Mouse (Mus musculus) MEL (cell line): ENCODE results near the gene 1190007I07Rik. TPM values are rescaled to one million over a fixed set of nuclear protein-coding genes. Genes with fewer than 3 reads are reported as not detected.

ENCODE experiments used
- DNase-seq: peaks from one replicate; pipeline ENCODE4 v3.0.0; 2011; ENCODE audit warnings: low read depth, low spot score
- H3K27ac ChIP-seq: 2 replicates; pipeline ENCODE4 v1.5.1; 2012; ENCODE audit warnings: low read depth, mild to moderate bottlenecking, control low read depth, low read length, moderate library complexity; ENCODE audit not compliant: control insufficient read depth
- H3K27me3 ChIP-seq, 2 experiments: fragments of 150-350 bp in 1 of 2; sonication (generic) in 1 of 2; 2 replicates each; pipeline ENCODE4 v1.6.1; 2012; ENCODE audit warnings: low read length in 2 of 2, mild to moderate bottlenecking in 2 of 2, improper control_type of control experiment in 1 of 2, moderate library complexity in 1 of 2; ENCODE audit not compliant: insufficient read depth in 2 of 2, control insufficient read depth in 1 of 2
- H3K36me3 ChIP-seq, 2 experiments: 2 replicates each; pipeline ENCODE4 v1.6.1; 2012 to 2014; ENCODE audit warnings: low read length in 2 of 2, improper control_type of control experiment in 1 of 2, inconsistent platforms in 1 of 2, mild to moderate bottlenecking in 1 of 2; ENCODE audit not compliant: insufficient read depth in 2 of 2, control insufficient read depth in 1 of 2
- H3K4me1 ChIP-seq, 2 experiments: fragments of 150-350 bp in 1 of 2; sonication (generic) in 1 of 2; 2 replicates each; pipeline ENCODE4 v1.6.1; 2012; ENCODE audit warnings: low read length in 2 of 2, improper control_type of control experiment in 1 of 2, mild to moderate bottlenecking in 1 of 2; ENCODE audit not compliant: insufficient read depth in 2 of 2, control insufficient read depth in 1 of 2
- H3K4me3 ChIP-seq, 2 experiments: fragments of 150-350 bp in 1 of 2; sonication (generic) in 1 of 2; 2 replicates each; pipeline ENCODE4 v1.5.1; 2012; ENCODE audit warnings: low read depth in 2 of 2, low read length in 2 of 2, mild to moderate bottlenecking in 2 of 2, moderate library complexity in 2 of 2, control low read depth in 1 of 2, improper control_type of control experiment in 1 of 2; ENCODE audit not compliant: control insufficient read depth in 1 of 2, insufficient read depth in 1 of 2
- H3K79me2 ChIP-seq: 2 replicates; pipeline ENCODE4 v1.6.1; 2012; ENCODE audit warnings: mild to moderate bottlenecking, low read length, moderate library complexity; ENCODE audit not compliant: control insufficient read depth, poor library complexity, insufficient read depth
- H3K9ac ChIP-seq: 2 replicates; pipeline ENCODE4 v1.6.1; 2012; ENCODE audit warnings: low read depth, mild to moderate bottlenecking, control low read depth, low read length, moderate library complexity; ENCODE audit not compliant: control insufficient read depth, poor library complexity, severe bottlenecking
- H3K9me3 ChIP-seq: fragments of 150-350 bp; sonication (generic); replicated peaks from 2 replicates; pipeline ENCODE4 v1.6.1; 2012; ENCODE audit warnings: mild to moderate bottlenecking, low read length, improper control_type of control experiment, moderate library complexity; ENCODE audit not compliant: insufficient read depth
- CTCF ChIP-seq, 3 experiments: IDR thresholded peaks in 2 of 3; conservative IDR thresholded peaks in 1 of 3; 2 replicates each; pipeline ENCODE4 v1.5.1; 2011 to 2012; ENCODE audit warnings: low read length in 3 of 3, low read depth in 2 of 3, mild to moderate bottlenecking in 2 of 3, improper control_type of control experiment in 1 of 3, inconsistent platforms in 1 of 3, mixed read lengths in 1 of 3, moderate library complexity in 1 of 3; ENCODE audit not compliant: control insufficient read depth in 1 of 3, insufficient read depth in 1 of 3, poor library complexity in 1 of 3, severe bottlenecking in 1 of 3
- E2F4 ChIP-seq: IDR thresholded peaks from 2 replicates; pipeline ENCODE4 v1.6.1; 2011; ENCODE audit warnings: low read depth, low read length, improper control_type of control experiment, borderline replicate concordance
- ELF1 ChIP-seq: IDR thresholded peaks from 2 replicates; pipeline ENCODE4 v1.6.1; 2014; ENCODE audit warnings: low read depth, mild to moderate bottlenecking, inconsistent platforms, low read length, improper control_type of control experiment, moderate library complexity
- EP300 ChIP-seq, 2 experiments: IDR thresholded peaks; 2 replicates each; pipeline ENCODE4 v1.6.1; 2011; ENCODE audit warnings: improper control_type of control experiment in 2 of 2, low read length in 2 of 2, low read depth in 1 of 2, mild to moderate bottlenecking in 1 of 2
- GATA1 ChIP-seq: IDR thresholded peaks from 2 replicates; pipeline ENCODE4 v1.6.1; 2011; ENCODE audit warnings: low read depth, low read length, improper control_type of control experiment
- JUND ChIP-seq: IDR thresholded peaks from 2 replicates; pipeline ENCODE4 v1.6.1; 2011; ENCODE audit warnings: low read depth, mild to moderate bottlenecking, improper control_type of control experiment, low read length
- KAT2A ChIP-seq: conservative IDR thresholded peaks from 2 replicates; pipeline ENCODE4 v1.6.1; 2012; ENCODE audit warnings: low read depth, low read length, improper control_type of control experiment, inconsistent platforms
- MAFK ChIP-seq: IDR thresholded peaks from 2 replicates; pipeline ENCODE4 v1.6.1; 2011; ENCODE audit warnings: low read depth, mild to moderate bottlenecking, low read length, improper control_type of control experiment, borderline replicate concordance
- MEF2A ChIP-seq: IDR thresholded peaks from 2 replicates; pipeline ENCODE4 v1.6.1; 2014; ENCODE audit warnings: low read depth, mild to moderate bottlenecking, inconsistent platforms, low read length, improper control_type of control experiment; ENCODE audit not compliant: poor library complexity, insufficient replicate concordance, severe bottlenecking; ENCODE audit errors: extremely low read depth
- MYB ChIP-seq: IDR thresholded peaks from 2 replicates; pipeline ENCODE4 v1.6.1; 2011; ENCODE audit warnings: mild to moderate bottlenecking, low read depth, low read length, improper control_type of control experiment
- POLR2AphosphoS5 ChIP-seq: IDR thresholded peaks from 2 replicates; pipeline ENCODE4 v1.6.1; 2012; ENCODE audit warnings: low read depth, borderline replicate concordance, mild to moderate bottlenecking, inconsistent platforms, low read length, moderate library complexity, mixed read lengths
- TCF12 ChIP-seq: IDR thresholded peaks from 2 replicates; pipeline ENCODE4 v1.6.1; 2014; ENCODE audit warnings: low read depth, mild to moderate bottlenecking, inconsistent platforms, low read length, improper control_type of control experiment, moderate library complexity
- USF1 ChIP-seq: IDR thresholded peaks from 2 replicates; pipeline ENCODE4 v1.6.1; 2014; ENCODE audit warnings: low read depth, mild to moderate bottlenecking, inconsistent platforms, low read length, improper control_type of control experiment, moderate library complexity
- ZC3H11A ChIP-seq: IDR thresholded peaks from 2 replicates; pipeline ENCODE4 v1.6.1; 2012; ENCODE audit warnings: low read depth, mild to moderate bottlenecking, inconsistent platforms, low read length, improper control_type of control experiment
- ZMIZ1 ChIP-seq: IDR thresholded peaks from 2 replicates; pipeline ENCODE4 v1.6.1; 2012; ENCODE audit warnings: low read depth, mild to moderate bottlenecking, inconsistent platforms, low read length, improper control_type of control experiment, moderate library complexity
- ZNF384 ChIP-seq: IDR thresholded peaks from 2 replicates; pipeline ENCODE4 v1.6.1; 2012; ENCODE audit warnings: low read depth, mild to moderate bottlenecking, inconsistent platforms, low read length, improper control_type of control experiment
- polyA plus RNA-seq, 2 experiments: library from polyadenylated mRNA; stranded (reverse) in 1 of 2; unstranded in 1 of 2; fragments of >175 nt in 1 of 2; fragments of >200 nt in 1 of 2; gene quantifications; 2 replicates each; pipeline versions ENCODE4 v1.2.1 to v1.2.4; 2012; ENCODE audit warnings: low replicate concordance in 2 of 2, low read depth in 1 of 2; ENCODE audit not compliant: insufficient read length in 2 of 2, insufficient read depth in 1 of 2, missing spikeins in 1 of 2
- total RNA-seq: library from RNA; depleted of rRNA; stranded (reverse); fragments of 300-350 nt; gene quantifications from 2 replicates; pipeline ENCODE4 v1.2.3, GENCODE M21; 2012

1190007I07Rik gene
- total and polyA plus RNA-seq, 3 experiments, result 33.1 to 823 (median 49.7) TPM

- TF ChIP-seq ELF1, result no peak
- TF ChIP-seq MEF2A, result no peak
- no peak for TF ChIP-seq MYB
- TF ChIP-seq JUND, result no peak
These were observed at the start of gene 1190007I07Rik (continued) for GRCm38 (mm10) chr10:82622671-82623552.

- Histone ChIP-seq H3K27me3 (no peaks in the 10 kb centered on the region; a peak in 1 of 4 replicates), H3K9me3 (no peaks in the 10 kb centered on the region), H3K4me1 (no peaks in the 10 kb centered on the region), H3K27ac (no peak overlapping the region), H3K4me3 (no peak overlapping the region), H3K79me2 (no peaks in the 10 kb centered on the region; the same call in 1 of the 2 replicates), H3K9ac (no peak overlapping the region), H3K36me3 (no peaks in the 10 kb centered on the region)
- DNase-seq, result no peak
- no peak for TF ChIP-seq ELF1
- TF ChIP-seq USF1, result no peak
- TF ChIP-seq ZC3H11A, result no peak
- TF ChIP-seq ZMIZ1, result no peak
- no peak for TF ChIP-seq MAFK
- TF ChIP-seq GATA1, result no peak
- TF ChIP-seq POLR2AphosphoS5, result no peak
- TF ChIP-seq E2F4, result no peak
- no peak for TF ChIP-seq KAT2A
- no peak for TF ChIP-seq TCF12
- TF ChIP-seq ZNF384, result no peak
- no peak for TF ChIP-seq CTCF (IDR thresholded peaks at IDR 0.05 in 2 of 3, conservative IDR thresholded peaks at IDR 0.05 in 1 of 3; ENCODE audit: control insufficient read depth in 1 of 3, insufficient read depth in 1 of 3, low read depth in 2 of 3, low read length in 3 of 3, poor library complexity in 1 of 3, severe bottlenecking in 1 of 3)
- TF ChIP-seq EP300 (IDR thresholded peaks at IDR 0.05; ENCODE audit: low read depth in 1 of 2, low read length in 2 of 2), result no peak
These were observed 47.2 kb upstream of the 1190007I07Rik start for GRCm38 (mm10) chr10:82670205-82670604.
